In genomic region chr10:39492146-39492545, GRCm38 (mm10) we compare ENCODE assay signal across 26 mouse cellular contexts.
DNase-seq lines count a peak whose midpoint lies in the region; ATAC-seq and TF ChIP-seq lines count a peak whose summit lies in the region.
"Had no signal": no experiment of that assay in that cellular context is flagged by ENCODE, and none has a peak within 500 bp of the region (broad histone marks: within the 10 kb centered on the region; RNA-seq: fewer than 3 reads in every experiment).

No protein-coding gene starts in this region.

- H3K4me3 ChIP-seq in gastrocnemius, adult 2 months: no peak overlapping the region
- no peak overlapping the region for H3K4me3 ChIP-seq in neural tube, embryonic 13.5 days
- H3K4me3 ChIP-seq in neural tube, embryonic 15.5 days (replicated peaks): no peak overlapping the region
- H3K4me3 ChIP-seq: embryonic facial prominence, embryonic 12.5 days; embryonic facial prominence, embryonic 15.5 days; heart, embryonic 12.5 days; heart, embryonic 15.5 days; hindbrain, embryonic 10.5 days; hindbrain, embryonic 15.5 days had no signal

- intact Hi-C loops in gastrocnemius, adult 2 months (cut with DNase I): no loop called here

- no peak for TF ChIP-seq CTCF in gastrocnemius, adult 2 months (IDR thresholded peaks at IDR 0.05)

- peak; percentile 8 for DNase-seq in gastrocnemius, adult 2 months
- no peak for DNase-seq in gastrocnemius, postnatal 10 days
- peak; percentile 52 for DNase-seq in naive thymus-derived CD4-positive, alpha-beta T cell, adult 2 months (ENCODE audit: low read depth)
- DNase-seq in thymus, postnatal 4 days: no peak
- DNase-seq: adrenal gland, adult 2 months; adrenal gland, postnatal 14 days; cerebellum, adult 11 months; cerebellum, adult 2 months; cerebellum, adult 9-11 months; cerebellum, postnatal 25 days; forebrain, postnatal 0 days; gastrocnemius, postnatal 36 days; heart, postnatal 10 days; heart, postnatal 36 days had no signal

- no peaks in the 10 kb centered on the region for H3K36me3 ChIP-seq in neural tube, embryonic 13.5 days
- H3K36me3 ChIP-seq in neural tube, embryonic 15.5 days: no peaks in the 10 kb centered on the region
- H3K36me3 ChIP-seq: embryonic facial prominence, embryonic 12.5 days; heart, embryonic 12.5 days; heart, embryonic 15.5 days; hindbrain, embryonic 10.5 days; hindbrain, embryonic 15.5 days had no signal

- H3K4me1 ChIP-seq in neural tube, embryonic 13.5 days (replicated peaks): peaks cover 66% of the 10 kb centered on the region
- H3K4me1 ChIP-seq in neural tube, embryonic 15.5 days: peaks cover 56% of the 10 kb centered on the region

- no peaks in the 10 kb centered on the region for H3K9me3 ChIP-seq in neural tube, embryonic 13.5 days
- H3K9me3 ChIP-seq in neural tube, embryonic 15.5 days (replicated peaks): no peaks in the 10 kb centered on the region
- H3K9me3 ChIP-seq: embryonic facial prominence, embryonic 12.5 days; embryonic facial prominence, embryonic 15.5 days; heart, embryonic 12.5 days; heart, embryonic 15.5 days; hindbrain, embryonic 10.5 days; hindbrain, embryonic 15.5 days had no signal

- no peak overlapping the region for H3K9ac ChIP-seq in neural tube, embryonic 13.5 days
- no peak overlapping the region for H3K9ac ChIP-seq in neural tube, embryonic 15.5 days (replicated peaks)
- H3K9ac ChIP-seq: embryonic facial prominence, embryonic 12.5 days; embryonic facial prominence, embryonic 15.5 days; forebrain, postnatal 0 days; heart, embryonic 12.5 days; heart, embryonic 15.5 days; hindbrain, embryonic 15.5 days had no signal

- 87% methylated on average over 6 of the region's 6 CpGs for WGBS in neural tube, embryonic 13.5 days
- 87% methylated on average over 6 of the region's 6 CpGs for WGBS in neural tube, embryonic 15.5 days

- no peak overlapping the region for H3K27ac ChIP-seq in gastrocnemius, adult 2 months
- 0 out of 2 replicates have a peak overlapping the region, but pooled peaks have one; percentile 13 for H3K27ac ChIP-seq in neural tube, embryonic 13.5 days (replicated peaks)
- no peak overlapping the region for H3K27ac ChIP-seq in neural tube, embryonic 15.5 days (replicated peaks)
- H3K27ac ChIP-seq: embryonic facial prominence, embryonic 12.5 days; embryonic facial prominence, embryonic 15.5 days; heart, embryonic 15.5 days; hindbrain, embryonic 10.5 days; hindbrain, embryonic 15.5 days had no signal

- H3K4me2 ChIP-seq in neural tube, embryonic 13.5 days: no peak overlapping the region
- no peak overlapping the region for H3K4me2 ChIP-seq in neural tube, embryonic 15.5 days
- H3K4me2 ChIP-seq: embryonic facial prominence, embryonic 12.5 days; embryonic facial prominence, embryonic 15.5 days; heart, embryonic 12.5 days; heart, embryonic 15.5 days; hindbrain, embryonic 15.5 days had no signal

- H3K27me3 ChIP-seq in neural tube, embryonic 13.5 days: no peaks in the 10 kb centered on the region
- H3K27me3 ChIP-seq in neural tube, embryonic 15.5 days (replicated peaks): no peaks in the 10 kb centered on the region
- H3K27me3 ChIP-seq: embryonic facial prominence, embryonic 12.5 days; embryonic facial prominence, embryonic 15.5 days; heart, embryonic 12.5 days; heart, embryonic 15.5 days; hindbrain, embryonic 15.5 days had no signal

- no peak for ATAC-seq in neural tube, embryonic 13.5 days (ENCODE audit: low read depth)
- no peak for ATAC-seq in neural tube, embryonic 15.5 days (ENCODE audit: low FRiP score)
- peak; percentile 33 for ATAC-seq in activated CD4-positive, CD25-positive, alpha-beta regulatory T cell, adult 4 months
- ATAC-seq in megakaryocyte progenitor cell, adult 5-6 weeks (replicated peaks; ENCODE audit: poor library complexity): no peak
- ATAC-seq: forebrain, embryonic 14.5 days; forebrain, postnatal 0 days; intestine, embryonic 16.5 days had no signal

Comparison
In these comparisons a context has a peak if more than half of its experiments do, and no peak if none do; other contexts are left out.
1. DNase-seq: peak in gastrocnemius, adult 2 months (single experiment) and naive thymus-derived CD4-positive, alpha-beta T cell, adult 2 months (single experiment); none in gastrocnemius, postnatal 10 days (single experiment) and thymus, postnatal 4 days (single experiment).